9 mouse cellular contexts compared by ENCODE assay signal in genomic region chr3:98042301-98042700, GRCm38 (mm10). TPM values are rescaled to one million over a fixed set of nuclear protein-coding genes. Genes with fewer than 3 reads are reported as not detected.
DNase-seq lines count a peak whose midpoint lies in the region; ATAC-seq lines count a peak whose summit lies in the region.
"Had no signal": no experiment of that assay in that cellular context is flagged by ENCODE, and none has a peak within 500 bp of the region (broad histone marks: within the 10 kb centered on the region; RNA-seq: fewer than 3 reads in every experiment).

No protein-coding gene starts in this region.

- no peak for ATAC-seq in intestine, embryonic 15.5 days
- no peak for ATAC-seq in stomach, embryonic 16.5 days (ENCODE audit: insufficient read depth, low FRiP score)

- peak; percentile 83 for DNase-seq in adrenal gland, adult 2 months
- no peak for DNase-seq in adrenal gland, postnatal 4 days (ENCODE audit: low spot score in 2 of 2)
- DNase-seq in ovary, postnatal 36 days (ENCODE audit: low spot score) = peak; percentile 27
- DNase-seq in ovary, adult 18-20 months (ENCODE audit: low spot score) = no peak
- no peak for DNase-seq in spleen, postnatal 36 days (ENCODE audit: low spot score in 2 of 2)
- DNase-seq in layer of hippocampus, adult 8-10 months (ENCODE audit: low spot score in 2 of 2) = no peak
- DNase-seq: retina, postnatal 1 day had no signal

- peak overlapping the region; percentile 70 for H3K27ac ChIP-seq in intestine, embryonic 15.5 days
- H3K27ac ChIP-seq in stomach, embryonic 16.5 days (ENCODE audit: low read length) = peak overlapping the region; percentile 77

- WGBS in intestine, embryonic 15.5 days = 45% methylated on average over 6 of the region's 6 CpGs
- 49% methylated on average over 6 of the region's 6 CpGs for WGBS in stomach, embryonic 16.5 days

- peaks cover 45% of the 10 kb centered on the region for H3K4me1 ChIP-seq in intestine, embryonic 15.5 days (replicated peaks)
- H3K4me1 ChIP-seq in stomach, embryonic 16.5 days (ENCODE audit: control insufficient read depth, insufficient read depth, low read length) = peaks cover 61% of the 10 kb centered on the region

- peak overlapping the region; percentile 9; the same call in 1 of the 2 replicates for H3K9ac ChIP-seq in intestine, embryonic 15.5 days
- H3K9ac ChIP-seq in stomach, embryonic 16.5 days (ENCODE audit: low read length) = peak overlapping the region; percentile 53; the same call in 1 of the 2 replicates

- peak overlapping the region; percentile 7; the same call in 1 of the 2 replicates for H3K4me3 ChIP-seq in intestine, embryonic 15.5 days (replicated peaks)
- no peak overlapping the region for H3K4me3 ChIP-seq in stomach, embryonic 16.5 days (replicated peaks; ENCODE audit: low read length)

- no peaks in the 10 kb centered on the region for H3K9me3 ChIP-seq in intestine, embryonic 15.5 days
- H3K9me3 ChIP-seq in stomach, embryonic 16.5 days (replicated peaks; ENCODE audit: control insufficient read depth, low read length) = no peaks in the 10 kb centered on the region

- H3K27me3 ChIP-seq in intestine, embryonic 15.5 days (replicated peaks) = no peaks in the 10 kb centered on the region
- no peaks in the 10 kb centered on the region for H3K27me3 ChIP-seq in stomach, embryonic 16.5 days (ENCODE audit: control insufficient read depth, insufficient read depth, low read length)

- peak overlapping the region; percentile 42 for H3K4me2 ChIP-seq in intestine, embryonic 15.5 days (replicated peaks)
- peak overlapping the region; percentile 34 for H3K4me2 ChIP-seq in stomach, embryonic 16.5 days (ENCODE audit: low read depth, low read length)

- H3K36me3 ChIP-seq in intestine, embryonic 15.5 days = no peaks in the 10 kb centered on the region
- no peaks in the 10 kb centered on the region for H3K36me3 ChIP-seq in stomach, embryonic 16.5 days (ENCODE audit: control insufficient read depth, insufficient read depth, low read length)

RNA-seq across cellular contexts. Expression of gene Notch2, which starts 29.0 kb away (rescaled TPM):
- total RNA-seq in adrenal gland, adult 2 months (2021) = 10 to 100 TPM; 53.8 to 70.1 TPM
- polyA plus RNA-seq in adrenal gland, adult 2 months (2012; rRNA removed) = 26.4 and 33.9 TPM in 2 replicates
- total RNA-seq in adrenal gland, postnatal 4 days (2021) = 10 to 100 TPM; 73.9 to 80.1 TPM
- polyA plus RNA-seq in intestine, embryonic 15.5 days (2015; fragmentation: Nextera tagmentation; extraction: Ambion mirVana) = 15.8 and 17.9 TPM in 2 replicates
- 20.4 and 23.6 TPM in 2 replicates for polyA plus RNA-seq in stomach, embryonic 16.5 days (2015; fragmentation: Nextera tagmentation; extraction: Ambion mirVana)
- 10 to 100 TPM; 22.9 to 29.1 (median 26.8) TPM for total RNA-seq in layer of hippocampus, adult 8-10 months (2022)

Comparison
In these comparisons a context has a peak if more than half of its experiments do, and no peak if none do; other contexts are left out.
1. DNase-seq: peak in adrenal gland, adult 2 months (single experiment) and ovary, postnatal 36 days (single experiment); none in adrenal gland, postnatal 4 days (0 of 2), ovary, adult 18-20 months (single experiment), spleen, postnatal 36 days (0 of 2) and layer of hippocampus, adult 8-10 months (0 of 2).